Mouse (Mus musculus) adrenal gland, postnatal 10 days (tissue): ENCODE measurements at regions not wholly inside any gene's neighbourhood (a gene's known extent, or its start where the extent isn't known, plus 50 kb on each side); places are given as distances from the start of the nearest gene placed in this dataset.

ENCODE experiments used
- DNase-seq: peaks from one replicate; pipeline ENCODE4 v3.0.0; 2021; ENCODE audit warnings: mixed read lengths

GRCm38 (mm10) chr1:142055207-142055606 is 1585.3 kb upstream of the B3galt2 start:
- DNase-seq, result no peak
